Mouse (Mus musculus) bone marrow macrophage, adult 2 months (primary cell): Measurements from ENCODE around the gene Pxn.

Source experiments
- CTCF ChIP-seq: IDR thresholded peaks from 2 replicates; pipeline ENCODE4 v1.5.1; 2012; ENCODE audit warnings: low read depth, mild to moderate bottlenecking, low read length, moderate library complexity
- POLR2A ChIP-seq: IDR thresholded peaks from 2 replicates; pipeline ENCODE4 v1.6.1; 2012; ENCODE audit warnings: mild to moderate bottlenecking, low read depth, low read length, borderline replicate concordance

GRCm38 (mm10) chr5:115475337-115476106, 31.0 kb upstream of the Pxn start:
- no peak for TF ChIP-seq CTCF
- no peak for TF ChIP-seq POLR2A
